Mouse (Mus musculus) testis, adult 10 weeks (tissue): ENCODE data around the gene Pkn1. TPM values are rescaled to one million over a fixed set of nuclear protein-coding genes. Genes with fewer than 3 reads are reported as not detected.

Experiments
- polyA plus RNA-seq: library from polyadenylated mRNA; stranded (reverse); fragments of 350-450 nt; fragmentation: Illumina TruSeq; extraction: RNeasy Lipid Tissue Mini Kit (QIAGEN cat#74804); gene quantifications from one replicate; pipeline ENCODE4 v1.2.3, GENCODE M21; 2014; ENCODE audit warnings: low read depth, low replicate concordance

The Pkn1 gene
- 3.0 TPM for polyA plus RNA-seq

GRCm38 (mm10) chr8:83698661-83699453 lies at the start of gene Pkn1:
Pkn1 (minus strand) TSS chr8:83699179.

GRCm38 (mm10) chr8:83740976-83741741 lies 42.2 kb upstream of the Pkn1 start, which contains the start of gene Adgre5:
Adgre5 (minus strand) TSS chr8:83741326.

GRCm38 (mm10) chr8:83715031-83715690 lies 16.2 kb upstream of the Pkn1 start, which contains the start of gene Ddx39:
Ddx39 (plus strand) TSS chr8:83715177.

GRCm38 (mm10) chr8:83665969-83666865 lies 32.8 kb downstream of the Pkn1 start, which contains the start of gene Ptger1:
Ptger1 (plus strand) TSS chr8:83666678.

GRCm38 (mm10) chr8:83652030-83652743 lies 46.8 kb downstream of the Pkn1 start, which contains the start of gene Gipc1:
Gipc1 (plus strand) TSS chr8:83652677.

Other genes with a start within 250 kb of the Pkn1 start
- gene Scoc, start 240.8 kb downstream of the Pkn1 start, polyA plus RNA-seq, result 64.3 TPM
- gene Olfr370, start 163.4 kb downstream of the Pkn1 start, polyA plus RNA-seq, result not detected
- 0.48 TPM for gene Ndufb7, start 132.5 kb downstream of the Pkn1 start, polyA plus RNA-seq
- 15.0 TPM for gene Tecr, start 91.2 kb downstream of the Pkn1 start, polyA plus RNA-seq
- gene Dnajb1, start 91.0 kb downstream of the Pkn1 start, polyA plus RNA-seq, result 78.7 TPM
- not detected for gene Gipc1, start 46.5 kb downstream of the Pkn1 start, polyA plus RNA-seq
- not detected for gene Ptger1, start 32.5 kb downstream of the Pkn1 start, polyA plus RNA-seq
- gene Ddx39, start 16.0 kb upstream of the Pkn1 start, polyA plus RNA-seq, result 24.9 TPM
- gene Adgre5, start 42.1 kb upstream of the Pkn1 start, polyA plus RNA-seq, result 1.8 TPM
- 3.5 TPM for gene Adgrl1, start 200.9 kb upstream of the Pkn1 start, polyA plus RNA-seq